Comparison of ENCODE assay signal across 25 mouse cellular contexts in genomic region chr4:139807820-139808219, GRCm38 (mm10). TPM values are rescaled to one million over a fixed set of nuclear protein-coding genes. Genes with fewer than 3 reads are reported as not detected.
A peak's percentile ranks its signal among the peaks of the same experiment; 100 is the strongest.
DNase-seq lines count a peak whose midpoint lies in the region; ATAC-seq and TF ChIP-seq lines count a peak whose summit lies in the region.
"Had no signal": no experiment of that assay in that cellular context is flagged by ENCODE, and none has a peak within 500 bp of the region (broad histone marks: within the 10 kb centered on the region; RNA-seq: fewer than 3 reads in every experiment).

No protein-coding gene starts in this region.

- peak; percentile 66 for DNase-seq in hindbrain, embryonic 10.5 days (ENCODE audit: low spot score)
- no peak for DNase-seq in hindbrain, postnatal 0 days (ENCODE audit: low spot score)
- no peak for DNase-seq in frontal cortex, postnatal 25 days (ENCODE audit: low spot score in 2 of 2)
- no peak for DNase-seq in lung, postnatal 14 days
- DNase-seq: cerebellum, adult 18-20 months; cerebellum, postnatal 25 days; heart, adult 11 months; kidney, adult 2 months; kidney, postnatal 10 days; layer of hippocampus, postnatal 36 days; right cerebral cortex, postnatal 25 days had no signal

- no peaks in the 10 kb centered on the region for H3K9me3 ChIP-seq in hindbrain, embryonic 10.5 days
- no peaks in the 10 kb centered on the region for H3K9me3 ChIP-seq in hindbrain, postnatal 0 days (ENCODE audit: low read length)
- no peaks in the 10 kb centered on the region for H3K9me3 ChIP-seq in forebrain, embryonic 13.5 days (replicated peaks)
- no peaks in the 10 kb centered on the region for H3K9me3 ChIP-seq in hindbrain, embryonic 13.5 days
- H3K9me3 ChIP-seq in neural tube, embryonic 12.5 days = no peaks in the 10 kb centered on the region
- H3K9me3 ChIP-seq: liver, embryonic 15.5 days had no signal

- no peak overlapping the region for H3K9ac ChIP-seq in hindbrain, postnatal 0 days (replicated peaks; ENCODE audit: low read length)
- H3K9ac ChIP-seq in forebrain, embryonic 13.5 days = no peak overlapping the region
- H3K9ac ChIP-seq in hindbrain, embryonic 13.5 days = no peak overlapping the region
- no peak overlapping the region for H3K9ac ChIP-seq in neural tube, embryonic 12.5 days
- H3K9ac ChIP-seq: heart, embryonic 12.5 days; liver, embryonic 15.5 days had no signal

- TF ChIP-seq CTCF in hindbrain, postnatal 0 days (IDR thresholded peaks at IDR 0.05; ENCODE audit: low read depth) = no peak

- no peak for ATAC-seq in hindbrain, postnatal 0 days
- ATAC-seq in forebrain, embryonic 13.5 days = no peak
- ATAC-seq in hindbrain, embryonic 13.5 days (ENCODE audit: low FRiP score) = no peak
- ATAC-seq in neural tube, embryonic 12.5 days (ENCODE audit: low FRiP score, low read depth) = no peak
- ATAC-seq: inflammation-experienced regulatory T-cells, adult 6 months had no signal

- H3K27ac ChIP-seq in hindbrain, embryonic 10.5 days = peak overlapping the region; percentile 86
- H3K27ac ChIP-seq in hindbrain, postnatal 0 days = no peak overlapping the region
- peak overlapping the region; percentile 66 for H3K27ac ChIP-seq in forebrain, embryonic 13.5 days
- peak overlapping the region; percentile 35; the same call in 1 of the 2 replicates for H3K27ac ChIP-seq in hindbrain, embryonic 13.5 days
- peak overlapping the region; percentile 57 for H3K27ac ChIP-seq in neural tube, embryonic 12.5 days
- H3K27ac ChIP-seq: layer of hippocampus, adult 2 months; liver, embryonic 15.5 days; stomach, postnatal 0 days had no signal

- no peaks in the 10 kb centered on the region for H3K36me3 ChIP-seq in hindbrain, embryonic 10.5 days
- H3K36me3 ChIP-seq in hindbrain, postnatal 0 days (ENCODE audit: insufficient read depth, low read length) = no peaks in the 10 kb centered on the region
- H3K36me3 ChIP-seq in forebrain, embryonic 13.5 days (ENCODE audit: poor library complexity, severe bottlenecking) = no peaks in the 10 kb centered on the region
- no peaks in the 10 kb centered on the region for H3K36me3 ChIP-seq in hindbrain, embryonic 13.5 days
- H3K36me3 ChIP-seq in neural tube, embryonic 12.5 days = no peaks in the 10 kb centered on the region
- H3K36me3 ChIP-seq: heart, embryonic 12.5 days; liver, embryonic 15.5 days had no signal

- H3K27me3 ChIP-seq in hindbrain, embryonic 10.5 days (ENCODE audit: insufficient read depth, poor library complexity, severe bottlenecking) = peaks cover 97% of the 10 kb centered on the region
- H3K27me3 ChIP-seq in hindbrain, postnatal 0 days (ENCODE audit: insufficient read depth, low read length) = peaks cover 21% of the 10 kb centered on the region
- peaks cover 66% of the 10 kb centered on the region for H3K27me3 ChIP-seq in forebrain, embryonic 13.5 days
- H3K27me3 ChIP-seq in hindbrain, embryonic 13.5 days = peaks cover 92% of the 10 kb centered on the region
- peaks cover 30% of the 10 kb centered on the region for H3K27me3 ChIP-seq in neural tube, embryonic 12.5 days (replicated peaks)

- 6% methylated on average over 10 of the region's 10 CpGs for WGBS in hindbrain, embryonic 10.5 days
- WGBS in hindbrain, postnatal 0 days = 28% methylated on average over 10 of the region's 10 CpGs
- WGBS in forebrain, embryonic 13.5 days = 3% methylated on average over 10 of the region's 10 CpGs
- WGBS in hindbrain, embryonic 13.5 days = 7% methylated on average over 10 of the region's 10 CpGs
- WGBS in neural tube, embryonic 12.5 days = 4% methylated on average over 10 of the region's 10 CpGs

- peaks cover 95% of the 10 kb centered on the region for H3K4me1 ChIP-seq in hindbrain, embryonic 10.5 days (replicated peaks)
- H3K4me1 ChIP-seq in hindbrain, postnatal 0 days (ENCODE audit: insufficient read depth, low read length) = no peaks in the 10 kb centered on the region
- peaks cover 50% of the 10 kb centered on the region for H3K4me1 ChIP-seq in forebrain, embryonic 13.5 days
- peaks cover 51% of the 10 kb centered on the region for H3K4me1 ChIP-seq in hindbrain, embryonic 13.5 days (replicated peaks)
- H3K4me1 ChIP-seq in neural tube, embryonic 12.5 days = peaks cover 82% of the 10 kb centered on the region
- H3K4me1 ChIP-seq: liver, embryonic 15.5 days had no signal

- H3K4me2 ChIP-seq in hindbrain, postnatal 0 days (ENCODE audit: low read depth, low read length) = no peak overlapping the region
- peak overlapping the region; percentile 40 for H3K4me2 ChIP-seq in forebrain, embryonic 13.5 days
- no peak overlapping the region for H3K4me2 ChIP-seq in hindbrain, embryonic 13.5 days
- H3K4me2 ChIP-seq in neural tube, embryonic 12.5 days (replicated peaks) = peak overlapping the region; percentile 39; the same call in 1 of the 2 replicates
- H3K4me2 ChIP-seq: heart, embryonic 12.5 days; liver, embryonic 15.5 days had no signal

- no peak overlapping the region for H3K4me3 ChIP-seq in hindbrain, embryonic 10.5 days
- no peak overlapping the region for H3K4me3 ChIP-seq in hindbrain, postnatal 0 days (ENCODE audit: low read length)
- no peak overlapping the region for H3K4me3 ChIP-seq in forebrain, embryonic 13.5 days
- no peak overlapping the region for H3K4me3 ChIP-seq in hindbrain, embryonic 13.5 days
- H3K4me3 ChIP-seq in neural tube, embryonic 12.5 days = no peak overlapping the region
- H3K4me3 ChIP-seq: heart, embryonic 12.5 days; layer of hippocampus, adult 2 months; liver, embryonic 15.5 days had no signal

RNA-seq across cellular contexts. Expression of gene Pax7, which starts 25.5 kb away (rescaled TPM):
- polyA plus RNA-seq in hindbrain, embryonic 10.5 days (2016; fragmentation: Nextera tagmentation; extraction: Ambion mirVana) = 2.3 and 2.6 TPM in 2 replicates
- 2.6 and 3.6 TPM in 2 replicates for total RNA-seq in hindbrain, postnatal 0 days (2014; rRNA removed)
- 0.30 and 0.41 TPM in 2 replicates for polyA plus RNA-seq in hindbrain, postnatal 0 days (2015; fragmentation: Nextera tagmentation; extraction: Ambion mirVana)
- polyA plus RNA-seq in forebrain, embryonic 13.5 days (2015; fragmentation: Nextera tagmentation; extraction: Ambion mirVana) = 0.04 and 0.09 TPM in 2 replicates
- polyA plus RNA-seq in hindbrain, embryonic 13.5 days (2015; fragmentation: Nextera tagmentation; extraction: Ambion mirVana) = 0.84 and 1.6 TPM in 2 replicates
- 2.3 and 2.7 TPM in 2 replicates for polyA plus RNA-seq in neural tube, embryonic 12.5 days (2016; fragmentation: Nextera tagmentation; extraction: Ambion mirVana)
- total RNA-seq: adrenal gland, adult 18-20 months; heart, postnatal 25 days; layer of hippocampus, adult 2 months; left cerebral cortex, postnatal 14 days; monocyte, adult 5-6 weeks; neutrophil, adult 5-6 weeks had no signal
- polyA plus RNA-seq: inflammation-experienced regulatory T-cells, adult 6 months; stomach, postnatal 0 days; urinary bladder, adult 2 months had no signal

Comparison
In these comparisons a context has a peak if more than half of its experiments do, and no peak if none do; other contexts are left out.
1. H3K4me2 ChIP-seq: peak in forebrain, embryonic 13.5 days (single experiment) and neural tube, embryonic 12.5 days (single experiment); none in hindbrain, postnatal 0 days (single experiment) and hindbrain, embryonic 13.5 days (single experiment).